Mouse (Mus musculus) T-cell, adult 66 days (primary cell): ENCODE data around the gene Map3k20. TPM values are rescaled to one million over a fixed set of nuclear protein-coding genes. Genes with fewer than 3 reads are reported as not detected.

Source experiments
- total RNA-seq, 2 experiments: library from RNA; stranded (reverse); gene quantifications; 3 replicates in 1 of 2; 4 replicates in 1 of 2; pipeline ENCODE4 v1.2.4; 2023

Map3k20 gene
- under 1 TPM; 0.41 to 0.84 TPM for total RNA-seq

DNA sequence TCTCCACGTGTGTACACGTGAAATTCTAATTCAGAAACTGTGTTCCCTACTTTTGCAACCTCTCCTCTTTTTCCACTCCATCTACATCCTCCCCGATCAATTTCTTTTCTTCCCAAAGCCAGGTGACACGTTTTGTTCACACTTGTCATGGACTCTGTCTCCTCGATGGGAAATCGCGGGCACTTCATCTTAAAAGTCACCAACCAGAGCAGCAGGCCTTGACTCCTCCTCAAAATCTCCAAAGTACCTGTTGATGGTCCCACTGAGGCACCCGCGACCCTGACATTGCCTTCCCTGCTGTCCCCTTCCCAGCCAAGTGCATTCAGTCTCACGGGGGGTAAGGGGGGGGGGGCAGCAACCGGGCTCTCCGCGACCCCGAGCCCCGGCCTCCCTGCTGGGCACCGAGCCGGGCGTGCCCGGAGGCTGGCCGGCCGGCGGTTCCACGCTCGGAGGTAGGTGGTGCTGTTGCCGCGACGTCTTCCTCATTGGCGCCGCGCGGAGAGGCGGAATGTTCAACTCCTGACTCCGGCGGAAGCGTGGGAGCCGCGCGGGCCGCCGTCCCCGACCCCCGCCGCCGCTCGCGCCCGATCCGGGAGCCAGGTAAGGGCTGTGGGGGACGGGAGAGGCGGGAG, at the start of gene Map3k20:
Map3k20 (plus strand) TSS at position 382 of the 632 bp plus-strand sequence.

DNA sequence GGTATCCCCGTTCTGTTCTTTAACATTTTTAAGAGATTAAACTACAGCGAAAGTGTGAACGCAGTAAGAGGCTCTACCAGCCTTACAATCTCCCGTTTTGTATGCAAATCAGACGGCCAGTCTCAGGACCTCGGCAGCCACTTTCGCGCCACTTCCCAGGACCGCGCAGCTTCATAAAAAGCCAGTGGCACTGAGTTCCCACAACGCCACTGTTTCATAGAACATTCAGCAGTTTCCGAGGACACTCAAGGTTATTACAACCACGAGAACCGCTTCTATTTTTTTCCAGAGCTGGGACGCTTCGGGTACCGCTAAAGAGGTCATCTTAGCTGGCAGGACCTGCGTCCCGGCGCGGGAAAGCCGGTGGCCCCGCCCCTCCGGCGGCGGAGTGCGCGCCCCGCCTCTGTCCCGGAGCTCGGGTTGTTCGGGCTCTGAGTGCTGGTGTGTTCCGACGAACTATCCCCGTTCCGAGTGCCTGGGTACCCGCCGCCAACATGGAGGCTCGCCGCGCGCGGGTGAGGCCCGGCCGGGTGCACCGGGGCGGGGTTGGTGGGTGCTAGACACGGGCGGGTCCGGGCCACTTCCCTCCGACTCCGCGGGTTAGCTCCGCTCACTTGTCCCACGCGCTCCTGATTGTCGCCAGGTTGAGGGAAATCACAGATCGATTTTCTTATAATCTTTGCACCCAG, 190.5 kb downstream of the Map3k20 start, which contains the start of gene Cdca7:
Cdca7 (plus strand) TSS at position 363 of the 689 bp plus-strand sequence.

Other genes with a start within 250 kb of the Map3k20 start
- 10 to 100 TPM in 1 of 2 experiments, 1 to 10 TPM in 1; 8.9 to 11.8 TPM for gene Cdca7, start 190.5 kb downstream of the Map3k20 start, total RNA-seq